Mouse (Mus musculus) liver, embryonic 14.5 days (tissue): ENCODE data around the gene Smyd1. TPM values are rescaled to one million over a fixed set of nuclear protein-coding genes. Genes with fewer than 3 reads are reported as not detected.
A peak's percentile ranks its signal among the peaks of the same experiment; 100 is the strongest.

ENCODE experiments used
- ATAC-seq: fragments of 200-750 bp; cut with Nextera tagmentation; 2 replicates; pipeline ENCODE4 v1.8.0; 2017; ENCODE audit warnings: moderate number of reproducible peaks, mild to moderate bottlenecking, moderate library complexity; ENCODE audit not compliant: insufficient read depth
- DNase-seq, 3 experiments: peaks; one replicate each; pipeline ENCODE4 v3.0.0-alpha.2; 2012 to 2013; ENCODE audit warnings: low read depth in 3 of 3, low spot score in 3 of 3
- H3K27ac ChIP-seq: fragments of 300-500 bp; sonication (generic); 2 replicates; pipeline ENCODE4 v1.5.1; 2014; ENCODE audit warnings: moderate library complexity, mild to moderate bottlenecking, control low read depth, inconsistent platforms
- H3K27me3 ChIP-seq: fragments of 300-500 bp; sonication (generic); 2 replicates; pipeline ENCODE4 v1.6.1; 2014; ENCODE audit warnings: mild to moderate bottlenecking, low read length, moderate library complexity; ENCODE audit not compliant: control insufficient read depth, insufficient read depth
- H3K36me3 ChIP-seq: fragments of 300-500 bp; sonication (generic); replicated peaks from 2 replicates; pipeline ENCODE4 v1.6.1; 2014; ENCODE audit warnings: low read depth; ENCODE audit not compliant: control insufficient read depth, insufficient read depth
- H3K4me1 ChIP-seq, 2 experiments: fragments of 200-500 bp in 1 of 2; fragments of 300-500 bp in 1 of 2; sonication (generic) in 1 of 2; replicated peaks; 2 replicates each; pipeline ENCODE4 v1.6.1; 2012 to 2014; ENCODE audit warnings: antibody characterized with exemption in 1 of 2, inconsistent platforms in 1 of 2, low read length in 1 of 2; ENCODE audit not compliant: control insufficient read depth in 2 of 2, insufficient read depth in 2 of 2
- H3K4me2 ChIP-seq: fragments of 300-500 bp; sonication (generic); 2 replicates; pipeline ENCODE4 v1.6.1; 2014; ENCODE audit warnings: low read depth, mild to moderate bottlenecking, control low read depth, moderate library complexity
- H3K4me3 ChIP-seq, 2 experiments: fragments of 200-500 bp in 1 of 2; fragments of 300-500 bp in 1 of 2; sonication (generic) in 1 of 2; 2 replicates each; pipeline ENCODE4 v1.5.1; 2012 to 2014; ENCODE audit warnings: low read depth in 2 of 2, low read length in 2 of 2, mild to moderate bottlenecking in 2 of 2, control low read depth in 1 of 2, inconsistent platforms in 1 of 2, moderate library complexity in 1 of 2; ENCODE audit not compliant: insufficient read depth in 1 of 2
- H3K9ac ChIP-seq: fragments of 300-500 bp; sonication (generic); replicated peaks from 2 replicates; pipeline ENCODE4 v1.6.1; 2014; ENCODE audit warnings: mild to moderate bottlenecking, control low read depth, moderate library complexity
- H3K9me3 ChIP-seq: fragments of 300-500 bp; sonication (generic); 2 replicates; pipeline ENCODE4 v1.6.1; 2016; ENCODE audit warnings: low read length, mixed read lengths; ENCODE audit not compliant: control insufficient read depth
- CTCF ChIP-seq: IDR thresholded peaks from 2 replicates; pipeline ENCODE4 v1.5.1; 2016; ENCODE audit warnings: antibody characterized with exemption, low read depth, control low read depth
- EP300 ChIP-seq: IDR thresholded peaks from 2 replicates; pipeline ENCODE4 v1.6.1; 2016; ENCODE audit warnings: antibody characterized with exemption, low read depth
- WGBS: fragments of 180-500 bp; shearing (Covaris S2); extraction: QIAGEN DNeasy Blood & Tissue Kit; methylation state at CpG from one replicate; pipeline ENCODE4 v1.1.7; 2014; ENCODE audit not compliant: insufficient replicate concordance; 5-methylcytosine and 5-hydroxymethylcytosine counted together
- polyA plus RNA-seq, 2 experiments: library from polyadenylated mRNA; depleted of rRNA in 1 of 2; stranded (reverse) in 1 of 2; unstranded in 1 of 2; fragments of >200 nt; fragmentation: Nextera tagmentation in 1 of 2; extraction: Ambion mirVana in 1 of 2; gene quantifications; 2 replicates each; pipeline versions ENCODE4 v1.2.1 to v1.2.3; 2012 to 2014

The Smyd1 gene
- polyA plus RNA-seq, 2 experiments: 0.08 to 0.11 TPM

GRCm38 (mm10) chr6:71262142-71262833, 59.7 kb downstream of the Smyd1 start:
- ATAC-seq: no peak
- TF ChIP-seq EP300: no peak
- no peak for TF ChIP-seq CTCF
- Histone ChIP-seq H3K9ac (no peak overlapping the region), H3K36me3 (no peaks in the 10 kb centered on the region), H3K4me3 (no peak overlapping the region), H3K27me3 (no peaks in the 10 kb centered on the region), H3K4me2 (no peak overlapping the region), H3K9me3 (no peaks in the 10 kb centered on the region), H3K27ac (no peak overlapping the region), H3K4me1 (peaks cover 10 to 13% of the 10 kb centered on the region in 2 experiments)
- 60% methylated on average over 8 of the region's 8 CpGs for WGBS
- no peak for DNase-seq

GRCm38 (mm10) chr6:71261060-71261459, 61.0 kb downstream of the Smyd1 start:
- DNase-seq (no peak), ATAC-seq (no peak)
- H3K4me1 ChIP-seq: peaks cover 10 to 13% of the 10 kb centered on the region in 2 experiments
- H3K4me3 ChIP-seq: no peak overlapping the region
- no peaks in the 10 kb centered on the region for H3K36me3 ChIP-seq
- no peak overlapping the region for H3K9ac ChIP-seq
- no peak overlapping the region for H3K27ac ChIP-seq
- WGBS: 60% methylated on average over 3 of the region's 3 CpGs
- H3K27me3 ChIP-seq: no peaks in the 10 kb centered on the region
- no peaks in the 10 kb centered on the region for H3K9me3 ChIP-seq
- TF ChIP-seq EP300: no peak
- TF ChIP-seq CTCF: no peak
- H3K4me2 ChIP-seq: no peak overlapping the region

DNA sequence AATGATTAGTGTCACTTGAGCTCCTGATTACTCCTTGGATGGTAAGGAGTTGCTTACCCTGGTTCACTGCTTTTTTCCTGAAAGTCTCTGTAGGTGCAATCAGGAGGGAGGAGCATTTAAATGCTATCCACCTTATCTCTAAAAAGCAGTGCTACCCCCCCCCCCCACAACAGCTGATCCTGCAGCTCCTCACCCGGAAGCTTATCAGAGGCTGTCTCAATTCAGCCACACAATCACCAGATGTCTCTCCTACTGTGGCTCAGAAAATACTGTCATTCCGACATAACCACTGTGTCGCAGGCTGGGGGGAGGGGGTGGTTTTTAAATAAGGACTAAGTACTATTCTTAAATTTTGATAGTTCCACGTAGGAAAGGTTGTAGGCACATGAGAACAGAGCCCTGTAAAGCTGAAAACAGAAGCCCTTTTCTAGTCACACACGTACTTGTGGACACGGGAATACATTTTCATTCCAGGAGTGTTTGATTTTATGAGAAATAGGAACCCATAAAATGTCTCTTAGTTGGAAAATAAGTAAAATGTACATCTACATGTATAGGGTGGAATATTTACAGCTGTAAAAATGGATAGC, 61.9 kb downstream of the Smyd1 start:
- H3K27ac ChIP-seq: no peak overlapping the region
- no peak overlapping the region for H3K9ac ChIP-seq
- WGBS: 13% methylated on average over 6 of the region's 6 CpGs
- peak in 1 of 3 experiments; percentile 47 for DNase-seq
- ATAC-seq: peak; percentile 71
- H3K9me3 ChIP-seq: no peaks in the 10 kb centered on the region
- H3K4me3 ChIP-seq: no peak overlapping the region
- peak overlapping the region; percentile 31 for H3K4me2 ChIP-seq
- H3K4me1 ChIP-seq: peaks cover 10 to 13% of the 10 kb centered on the region in 2 experiments
- TF ChIP-seq CTCF (no peak), EP300 (peak; percentile 66)
- H3K27me3 ChIP-seq: no peaks in the 10 kb centered on the region
- H3K36me3 ChIP-seq: no peaks in the 10 kb centered on the region

- TF ChIP-seq EP300 (no peak), CTCF (no peak)
- ATAC-seq (no peak), DNase-seq (no peak)
- Histone ChIP-seq H3K4me2 (no peak overlapping the region), H3K9me3 (no peaks in the 10 kb centered on the region), H3K27me3 (no peaks in the 10 kb centered on the region), H3K4me3 (no peak overlapping the region), H3K27ac (no peak overlapping the region), H3K4me1 (peaks cover 10 to 13% of the 10 kb centered on the region in 2 experiments), H3K9ac (no peak overlapping the region), H3K36me3 (no peaks in the 10 kb centered on the region)
- 60% methylated on average over 4 of the region's 4 CpGs for WGBS
Measured at GRCm38 (mm10) chr6:71259166-71259565, 62.9 kb downstream of the Smyd1 start.

GRCm38 (mm10) chr6:71258562-71258961, 63.5 kb downstream of the Smyd1 start:
- Histone ChIP-seq H3K36me3 (no peaks in the 10 kb centered on the region), H3K4me2 (no peak overlapping the region), H3K9ac (no peak overlapping the region), H3K4me3 (no peak overlapping the region), H3K9me3 (no peaks in the 10 kb centered on the region), H3K4me1 (peaks cover 10 to 13% of the 10 kb centered on the region in 2 experiments), H3K27ac (no peak overlapping the region), H3K27me3 (no peaks in the 10 kb centered on the region)
- ATAC-seq (no peak), DNase-seq (no peak)
- TF ChIP-seq EP300: no peak
- TF ChIP-seq CTCF: no peak
- WGBS: 36% methylated on average over 2 of the region's 2 CpGs
